Mouse (Mus musculus) liver, embryonic 15.5 days (tissue): ENCODE data around the gene Ftl1. TPM values are rescaled to one million over a fixed set of nuclear protein-coding genes. Genes with fewer than 3 reads are reported as not detected.
"Not testable (repeated sequence)": the region's sequence is repeated elsewhere in the genome, so short reads cannot be mapped to it uniquely, and the experiment has no call there.

Source experiments
- ATAC-seq: fragments of 200-750 bp; cut with Nextera tagmentation; 2 replicates; pipeline ENCODE4 v1.8.0; 2017; ENCODE audit warnings: moderate number of reproducible peaks, mild to moderate bottlenecking, moderate library complexity; ENCODE audit not compliant: insufficient read depth
- H3K27ac ChIP-seq: fragments of 300-500 bp; sonication (generic); replicated peaks from 2 replicates; pipeline ENCODE4 v1.5.1; 2015; ENCODE audit warnings: mild to moderate bottlenecking, inconsistent platforms
- H3K27me3 ChIP-seq: fragments of 300-500 bp; sonication (generic); 2 replicates; pipeline ENCODE4 v1.6.1; 2015; ENCODE audit warnings: mild to moderate bottlenecking, inconsistent platforms
- H3K36me3 ChIP-seq: fragments of 300-500 bp; sonication (generic); replicated peaks from 2 replicates; pipeline ENCODE4 v1.6.1; 2015; ENCODE audit warnings: moderate library complexity, mild to moderate bottlenecking, inconsistent platforms
- H3K4me1 ChIP-seq: fragments of 300-500 bp; sonication (generic); replicated peaks from 2 replicates; pipeline ENCODE4 v1.6.1; 2015; ENCODE audit warnings: inconsistent platforms
- H3K4me2 ChIP-seq: fragments of 300-500 bp; sonication (generic); 2 replicates; pipeline ENCODE4 v1.6.1; 2015; ENCODE audit warnings: moderate library complexity, mild to moderate bottlenecking, inconsistent platforms
- H3K4me3 ChIP-seq: fragments of 300-500 bp; sonication (generic); replicated peaks from 2 replicates; pipeline ENCODE4 v1.5.1; 2015; ENCODE audit warnings: mild to moderate bottlenecking, inconsistent platforms
- H3K9ac ChIP-seq: fragments of 300-500 bp; sonication (generic); 2 replicates; pipeline ENCODE4 v1.6.1; 2015; ENCODE audit warnings: moderate library complexity, mild to moderate bottlenecking, inconsistent platforms
- H3K9me3 ChIP-seq: fragments of 300-500 bp; sonication (generic); replicated peaks from 2 replicates; pipeline ENCODE4 v1.6.1; 2016; ENCODE audit warnings: inconsistent platforms
- WGBS: fragments of 180-500 bp; shearing (Covaris S2); methylation state at CpG from one replicate; pipeline ENCODE4 v1.1.7; 2015; ENCODE audit warnings: mixed read lengths; ENCODE audit not compliant: insufficient replicate concordance; 5-methylcytosine and 5-hydroxymethylcytosine counted together
- polyA plus RNA-seq: library from polyadenylated mRNA; unstranded; fragments of >200 nt; fragmentation: Nextera tagmentation; extraction: Ambion mirVana; gene quantifications from 2 replicates; pipeline ENCODE4 v1.2.1, GENCODE M21; 2015

The Ftl1 gene
- polyA plus RNA-seq, 1 experiment from 2014 or later = 6,104 TPM

DNA sequence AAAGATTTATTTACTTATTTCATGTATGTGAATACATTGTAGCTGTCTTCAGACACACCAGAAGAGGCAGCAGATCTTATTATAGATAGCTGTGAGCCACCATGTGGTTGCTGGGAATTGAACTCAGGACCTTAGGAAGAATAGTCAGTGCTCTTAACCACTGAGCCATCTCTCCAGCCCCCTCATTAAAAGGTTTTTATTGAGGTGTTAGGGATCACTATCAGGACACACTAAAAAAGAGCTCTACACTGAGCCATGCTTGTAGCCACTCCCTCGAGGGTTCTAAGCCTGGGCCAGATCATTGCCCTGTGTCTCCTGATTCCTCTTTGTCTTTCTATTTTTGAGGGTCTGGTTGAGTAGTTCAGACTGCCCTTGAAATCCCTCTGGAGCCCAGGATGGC, 16.8 kb upstream of the Ftl1 start:
- ATAC-seq = no peak
- Histone ChIP-seq H3K27me3 (no peaks in the 10 kb centered on the region), H3K9ac (no peak overlapping the region), H3K4me2 (no peak overlapping the region), H3K4me3 (no peak overlapping the region), H3K4me1 (peaks cover 33% of the 10 kb centered on the region), H3K36me3 (0 out of 2 replicates have a peak, but pooled peaks cover 6% of the 10 kb centered on the region), H3K27ac (no peak overlapping the region), H3K9me3 (no peaks in the 10 kb centered on the region)
- whole genome bisulfite sequencing = 26% methylated on average over 1 of the region's 1 CpGs

GRCm38 (mm10) chr7:45475291-45475969, 15.7 kb upstream of the Ftl1 start:
- Histone ChIP-seq H3K4me2 (peak overlapping the region; percentile 62), H3K4me3 (peak overlapping the region; percentile 34), H3K9me3 (no peaks in the 10 kb centered on the region), H3K4me1 (peaks cover 42% of the 10 kb centered on the region), H3K27ac (peak overlapping the region; percentile 69), H3K36me3 (0 out of 2 replicates have a peak, but pooled peaks cover 6% of the 10 kb centered on the region), H3K27me3 (no peaks in the 10 kb centered on the region), H3K9ac (peak overlapping the region; percentile 39; the same call in 1 of the 2 replicates)
- WGBS = 42% methylated on average over 16 of the region's 16 CpGs
- ATAC-seq = peak; percentile 59

DNA sequence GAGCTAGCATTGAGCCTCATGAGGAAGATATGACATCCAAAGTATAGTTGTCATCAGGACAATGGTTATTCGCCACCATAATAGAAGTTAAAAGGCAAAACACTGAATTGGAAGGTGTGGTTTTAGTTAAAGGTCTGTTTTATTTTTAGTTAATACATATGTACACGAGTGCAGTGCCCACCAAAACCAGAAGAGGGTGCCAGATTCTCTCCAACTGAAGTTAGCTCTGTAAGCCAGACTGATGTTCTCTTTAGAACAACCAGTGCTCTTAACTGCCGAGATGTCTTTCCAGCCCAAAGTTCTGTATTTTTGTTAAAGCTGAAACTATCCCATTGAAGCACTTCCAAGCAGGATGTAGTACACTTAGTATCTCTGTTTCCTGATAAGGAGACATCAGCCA, 11.2 kb upstream of the Ftl1 start:
- Histone ChIP-seq H3K4me3 (no peak overlapping the region), H3K27me3 (no peaks in the 10 kb centered on the region), H3K4me2 (no peak overlapping the region), H3K9ac (no peak overlapping the region), H3K4me1 (peaks cover 43% of the 10 kb centered on the region), H3K9me3 (no peaks in the 10 kb centered on the region), H3K27ac (0 out of 2 replicates have a peak overlapping the region, but pooled peaks have one; percentile 4), H3K36me3 (no peaks in the 10 kb centered on the region)
- no peak for ATAC-seq
- WGBS = 7% methylated on average over 3 of the region's 3 CpGs

DNA sequence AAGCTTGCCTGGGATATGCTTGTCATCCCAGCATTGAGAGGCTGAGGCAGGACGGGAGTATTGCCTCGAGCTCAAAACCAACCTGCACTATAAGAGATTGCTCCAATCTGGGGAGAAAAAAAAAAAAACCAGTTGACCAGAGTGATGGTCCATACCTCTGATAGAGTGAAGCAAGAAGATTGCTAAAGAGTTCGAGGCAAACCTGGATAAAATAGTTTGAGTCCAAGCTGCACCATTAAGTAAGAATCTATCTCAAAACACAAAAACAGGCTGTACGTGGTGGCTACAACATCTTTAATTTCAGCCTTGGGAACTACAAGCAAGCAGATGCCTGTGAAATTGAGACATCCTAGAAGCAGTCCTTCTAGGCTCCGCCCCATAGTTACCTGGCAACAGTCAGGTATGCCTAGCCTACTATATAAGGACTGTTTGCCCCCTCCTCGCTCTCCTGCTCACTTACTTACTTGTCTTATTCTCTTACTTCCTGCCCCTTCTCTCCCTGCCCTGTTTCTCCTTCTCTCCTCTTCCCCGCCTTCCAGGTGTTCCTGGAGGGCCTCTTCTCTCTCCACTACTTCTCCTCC, 7.5 kb upstream of the Ftl1 start:
- 0 out of 2 replicates have a peak, but pooled peaks have one; percentile 3 for ATAC-seq
- no peaks in the 10 kb centered on the region for H3K27me3 ChIP-seq
- peaks cover 34% of the 10 kb centered on the region for H3K36me3 ChIP-seq
- peaks cover 52% of the 10 kb centered on the region for H3K4me1 ChIP-seq
- H3K4me2 ChIP-seq = peak overlapping the region; percentile 99
- H3K9me3 ChIP-seq = no peaks in the 10 kb centered on the region
- H3K27ac ChIP-seq = no peak overlapping the region
- peak overlapping the region; percentile 86 for H3K4me3 ChIP-seq
- peak overlapping the region; percentile 47 for H3K9ac ChIP-seq
- WGBS = 43% methylated on average over 7 of the region's 7 CpGs

GRCm38 (mm10) chr7:45466283-45467089, 6.8 kb upstream of the Ftl1 start, which contains the start of gene Bax:
TSS of gene Bax (minus strand) at chr7:45466898.
- Histone ChIP-seq H3K4me2 (peak within 1 kb of the TSS; percentile 99), H3K27me3 (no peaks in the 10 kb centered on the region), H3K9me3 (no peaks in the 10 kb centered on the region), H3K4me1 (peaks cover 55% of the 10 kb centered on the region), H3K36me3 (peaks cover 41% of the 10 kb centered on the region), H3K27ac (peak within 1 kb of the TSS; percentile 82), H3K9ac (peak within 1 kb of the TSS; percentile 92), H3K4me3 (peak within 1 kb of the TSS; percentile 86)
- peak; percentile 73 for ATAC-seq
- under 1% methylated on average over 57 of the region's 58 CpGs for WGBS

DNA sequence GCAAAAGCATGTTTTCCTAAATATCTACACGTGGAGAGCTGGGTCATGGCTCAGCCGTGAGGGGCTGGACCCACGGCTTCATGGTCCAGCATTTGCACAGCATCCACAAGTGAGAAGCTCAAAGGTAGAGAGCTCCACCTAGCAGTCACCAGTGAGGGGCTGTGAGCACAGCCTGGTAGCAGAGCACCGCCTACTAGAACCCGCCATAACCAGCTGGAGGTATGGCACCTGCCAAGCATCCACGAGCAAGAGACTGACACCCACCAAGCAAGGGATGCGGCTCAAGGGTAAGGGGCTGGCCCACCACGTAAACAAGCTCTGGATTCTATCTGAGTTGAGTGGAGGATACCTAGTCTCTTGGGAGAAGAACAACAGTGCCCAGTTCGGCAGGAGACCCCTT, 5.9 kb upstream of the Ftl1 start:
- WGBS = 72% methylated on average over 9 of the region's 9 CpGs
- Histone ChIP-seq H3K4me3 (peak overlapping the region; percentile 86), H3K27me3 (no peaks in the 10 kb centered on the region), H3K9me3 (no peaks in the 10 kb centered on the region), H3K27ac (peak overlapping the region; percentile 82; the same call in 1 of the 2 replicates), H3K4me1 (peaks cover 56% of the 10 kb centered on the region), H3K9ac (peak overlapping the region; percentile 92; the same call in 1 of the 2 replicates), H3K4me2 (peak overlapping the region; percentile 99), H3K36me3 (peaks cover 42% of the 10 kb centered on the region)
- no peak for ATAC-seq

DNA sequence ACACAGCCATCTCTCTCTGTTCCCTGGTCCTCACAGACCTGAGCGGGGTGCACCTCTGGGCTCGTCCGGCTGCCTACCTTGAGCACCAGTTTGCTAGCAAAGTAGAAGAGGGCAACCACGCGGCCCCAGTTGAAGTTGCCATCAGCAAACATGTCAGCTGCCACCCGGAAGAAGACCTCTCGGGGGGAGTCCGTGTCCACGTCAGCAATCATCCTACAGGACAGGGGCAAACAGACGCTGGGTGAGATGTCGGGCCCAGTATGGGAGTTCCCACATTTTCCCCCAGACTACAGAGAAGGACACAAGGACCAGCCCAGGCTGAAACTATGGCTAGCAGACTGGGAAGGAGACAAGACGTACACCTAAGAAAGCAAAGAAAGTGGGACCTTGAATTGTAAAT, 5.4 kb upstream of the Ftl1 start:
- H3K27ac ChIP-seq = 0 out of 2 replicates have a peak overlapping the region, but pooled peaks have one; percentile 9
- no peak for ATAC-seq
- peaks cover 58% of the 10 kb centered on the region for H3K4me1 ChIP-seq
- peak overlapping the region; percentile 99 for H3K4me2 ChIP-seq
- H3K4me3 ChIP-seq = peak overlapping the region; percentile 86; the same call in 1 of the 2 replicates
- no peak overlapping the region for H3K9ac ChIP-seq
- WGBS = 85% methylated on average over 12 of the region's 12 CpGs
- peaks cover 42% of the 10 kb centered on the region for H3K36me3 ChIP-seq
- no peaks in the 10 kb centered on the region for H3K9me3 ChIP-seq
- H3K27me3 ChIP-seq = no peaks in the 10 kb centered on the region

- peaks cover 42% of the 10 kb centered on the region for H3K36me3 ChIP-seq
- no peak overlapping the region for H3K4me2 ChIP-seq
- ATAC-seq = no peak
- no peak overlapping the region for H3K9ac ChIP-seq
- WGBS = 81% methylated on average over 7 of the region's 7 CpGs
- 0 out of 2 replicates have a peak overlapping the region, but pooled peaks have one; percentile 12 for H3K27ac ChIP-seq
- peaks cover 61% of the 10 kb centered on the region for H3K4me1 ChIP-seq
- H3K27me3 ChIP-seq = no peaks in the 10 kb centered on the region
- no peak overlapping the region for H3K4me3 ChIP-seq
- no peaks in the 10 kb centered on the region for H3K9me3 ChIP-seq
Observed at GRCm38 (mm10) chr7:45463987-45464778, 4.5 kb upstream of the Ftl1 start.

DNA sequence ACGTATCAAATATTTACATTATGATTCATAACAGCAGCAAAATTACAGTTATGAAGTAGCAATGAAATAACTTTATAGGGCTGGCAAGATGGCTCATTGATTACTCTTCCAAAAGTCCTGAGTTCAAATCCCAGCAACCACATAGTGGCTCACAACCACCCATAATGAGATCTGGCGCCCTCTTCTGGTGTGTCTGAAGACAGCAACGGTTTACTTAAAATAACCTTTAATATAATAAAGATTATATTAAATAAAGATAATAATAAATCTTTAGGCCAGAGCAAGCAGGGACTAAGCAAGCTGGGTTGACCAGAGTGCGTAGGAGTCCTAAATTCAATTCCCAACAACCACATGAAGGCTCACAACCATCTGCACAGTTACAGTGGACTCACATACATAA, 3.2 kb upstream of the Ftl1 start:
- 69% methylated on average over 4 of the region's 4 CpGs for WGBS
- H3K9me3 ChIP-seq = not testable (repeated sequence)
- peaks cover 52% of the 10 kb centered on the region for H3K36me3 ChIP-seq

DNA sequence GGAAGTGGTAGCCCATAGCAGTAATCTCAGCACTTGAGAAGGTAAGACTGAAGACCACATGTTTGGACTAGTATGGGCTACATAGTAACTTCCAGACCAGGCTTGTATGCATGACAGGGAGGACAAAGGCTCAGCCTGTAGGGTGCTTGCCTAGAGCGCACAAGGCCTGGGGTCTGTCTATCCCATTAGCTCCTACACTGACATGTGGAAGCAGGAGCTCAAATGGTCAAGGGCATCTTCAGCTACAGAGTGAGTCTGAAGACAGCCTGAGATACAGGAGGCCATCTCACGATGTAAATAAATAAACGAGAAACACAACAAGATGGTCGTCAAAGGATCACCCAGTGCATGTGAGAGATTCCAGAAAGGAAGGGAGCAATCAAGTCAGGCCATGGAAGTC, 2.6 kb upstream of the Ftl1 start:
- Histone ChIP-seq H3K27me3 (no peaks in the 10 kb centered on the region), H3K9ac (no peak overlapping the region), H3K27ac (peak overlapping the region; percentile 97), H3K4me2 (no peak overlapping the region), H3K4me1 (peaks cover 72% of the 10 kb centered on the region), H3K9me3 (no peaks in the 10 kb centered on the region), H3K36me3 (peaks cover 57% of the 10 kb centered on the region), H3K4me3 (no peak overlapping the region)
- no peak for ATAC-seq
- WGBS = 84% methylated on average over 4 of the region's 4 CpGs

More for the DNA sequence above, 3.2 kb upstream of the Ftl1 start:
- not testable (repeated sequence) for H3K27ac ChIP-seq, H3K4me2 ChIP-seq, H3K4me3 ChIP-seq, H3K27me3 ChIP-seq, ATAC-seq, H3K9ac ChIP-seq
- H3K4me1 ChIP-seq = peaks cover 69% of the 10 kb centered on the region
